Mouse (Mus musculus) myocyte (in vitro differentiated cells): ENCODE data around the gene Slc23a2. TPM values are rescaled to one million over a fixed set of nuclear protein-coding genes. Genes with fewer than 3 reads are reported as not detected.

Experiments
- H3K27me3 ChIP-seq: one replicate; pipeline ENCODE4 v1.6.1; 2011; ENCODE audit not compliant: control insufficient read depth, insufficient read depth, insufficient read length
- H3K36me3 ChIP-seq: one replicate; pipeline ENCODE4 v1.6.1; 2011; ENCODE audit not compliant: control insufficient read depth, insufficient read depth
- H3K4me2 ChIP-seq: one replicate; pipeline ENCODE4 v1.6.1; 2011; ENCODE audit warnings: low read depth, control low read depth
- H3K4me3 ChIP-seq: one replicate; pipeline ENCODE4 v1.5.1; 2011; ENCODE audit warnings: mild to moderate bottlenecking, control low read depth, moderate library complexity
- H3K79me2 ChIP-seq: one replicate; pipeline ENCODE4 v1.6.1; 2011; ENCODE audit not compliant: control insufficient read depth, insufficient read depth
- H3ac ChIP-seq: one replicate; pipeline ENCODE4 v1.6.1; 2011; ENCODE audit not compliant: control insufficient read depth, insufficient read length
- CEBPB ChIP-seq: IDR thresholded peaks from 2 replicates; pipeline ENCODE4 v1.6.1; 2011; ENCODE audit warnings: mild to moderate bottlenecking, moderate library complexity; ENCODE audit not compliant: poor library complexity, insufficient read depth, severe bottlenecking
- E2F4 ChIP-seq: IDR thresholded peaks from one replicate; pipeline ENCODE4 v1.6.1; 2011; ENCODE audit warnings: mild to moderate bottlenecking, control low read depth, moderate library complexity; ENCODE audit not compliant: insufficient read depth
- MAX ChIP-seq: IDR thresholded peaks from one replicate; pipeline ENCODE4 v1.6.1; 2011; ENCODE audit warnings: low read depth, mild to moderate bottlenecking, control low read depth
- MYOD1 ChIP-seq, 3 experiments: IDR thresholded peaks; one replicate each; pipeline ENCODE4 v1.6.1; 2011; ENCODE audit warnings: control low read depth in 2 of 3, low read depth in 2 of 3, mild to moderate bottlenecking in 2 of 3, moderate library complexity in 1 of 3; ENCODE audit not compliant: insufficient read length in 2 of 3, control insufficient read depth in 1 of 3
- MYOG ChIP-seq, 3 experiments: IDR thresholded peaks; one replicate each; pipeline ENCODE4 v1.6.1; 2011; ENCODE audit warnings: control low read depth in 2 of 3, low read depth in 2 of 3, mild to moderate bottlenecking in 2 of 3; ENCODE audit not compliant: insufficient read length in 2 of 3, control insufficient read depth in 1 of 3, insufficient read depth in 1 of 3
- POLR2A ChIP-seq: IDR thresholded peaks from one replicate; pipeline ENCODE4 v1.6.1; 2011; ENCODE audit warnings: low read depth, mild to moderate bottlenecking, control low read depth, moderate library complexity; ENCODE audit not compliant: insufficient read length
- POLR2AphosphoS2 ChIP-seq: IDR thresholded peaks from one replicate; pipeline ENCODE4 v1.6.1; 2011; ENCODE audit warnings: low read depth, control low read depth; ENCODE audit not compliant: insufficient read length
- REST ChIP-seq: IDR thresholded peaks from one replicate; pipeline ENCODE4 v1.6.1; 2011; ENCODE audit warnings: mild to moderate bottlenecking, control low read depth, moderate library complexity; ENCODE audit not compliant: insufficient read depth, insufficient read length
- SRF ChIP-seq: IDR thresholded peaks from one replicate; pipeline ENCODE4 v1.6.1; 2011; ENCODE audit warnings: low read depth; ENCODE audit not compliant: control insufficient read depth, insufficient read length
- TCF12 ChIP-seq: IDR thresholded peaks from one replicate; pipeline ENCODE4 v1.6.1; 2011; ENCODE audit warnings: mild to moderate bottlenecking, control low read depth; ENCODE audit not compliant: poor library complexity, insufficient read depth, severe bottlenecking
- TCF3 ChIP-seq: IDR thresholded peaks from one replicate; pipeline ENCODE4 v1.6.1; 2011; ENCODE audit warnings: low read depth, control low read depth; ENCODE audit not compliant: insufficient read length
- USF1 ChIP-seq: IDR thresholded peaks from one replicate; pipeline ENCODE4 v1.6.1; 2011; ENCODE audit warnings: low read depth, mild to moderate bottlenecking, control low read depth, moderate library complexity
- polyA plus RNA-seq: library from polyadenylated mRNA; unstranded; fragments of >200 nt; fragmentation: generic; extraction: Trizol; gene quantifications from one replicate; pipeline ENCODE4 v1.2.1, GENCODE M21; 2012; ENCODE audit warnings: missing spikeins

Gene Slc23a2
- polyA plus RNA-seq, 1 experiment: 14.5 TPM

- H3K4me3 ChIP-seq: no peak overlapping the region
- H3K79me2 ChIP-seq: no peaks in the 10 kb centered on the region
- no peaks in the 10 kb centered on the region for H3K36me3 ChIP-seq
- no peak for TF ChIP-seq POLR2AphosphoS2
- peak; percentile 10 to 80 (median 38) for TF ChIP-seq MYOG (IDR thresholded peaks at IDR 0.05; ENCODE audit: control insufficient read depth in 1 of 3, insufficient read depth in 1 of 3, insufficient read length in 2 of 3, low read depth in 2 of 3)
- TF ChIP-seq MYOD1 (IDR thresholded peaks at IDR 0.05; ENCODE audit: control insufficient read depth in 1 of 3, insufficient read length in 2 of 3, low read depth in 2 of 3): peak in 2 of 3 experiments; percentile 41 to 83
- no peak for TF ChIP-seq CEBPB
- no peaks in the 10 kb centered on the region for H3K27me3 ChIP-seq
- no peak overlapping the region for H3ac ChIP-seq
- H3K4me2 ChIP-seq: no peak overlapping the region
Measured at GRCm38 (mm10) chr2:132020991-132021541, 123.8 kb downstream of the Slc23a2 start.

- no peak overlapping the region for H3K4me3 ChIP-seq
- H3ac ChIP-seq: no peak overlapping the region
- H3K79me2 ChIP-seq: no peaks in the 10 kb centered on the region
- H3K36me3 ChIP-seq: no peaks in the 10 kb centered on the region
- no peak overlapping the region for H3K4me2 ChIP-seq
- H3K27me3 ChIP-seq: no peaks in the 10 kb centered on the region
- TF ChIP-seq REST: no peak
- TF ChIP-seq SRF: no peak
- TF ChIP-seq E2F4: no peak
- TF ChIP-seq MAX: no peak
- TF ChIP-seq TCF12: no peak
- TF ChIP-seq POLR2A: no peak
- no peak for TF ChIP-seq USF1
- TF ChIP-seq MYOG (IDR thresholded peaks at IDR 0.05; ENCODE audit: control insufficient read depth in 1 of 3, insufficient read depth in 1 of 3, insufficient read length in 2 of 3, low read depth in 2 of 3): no peak
- no peak for TF ChIP-seq POLR2AphosphoS2
- TF ChIP-seq TCF3: no peak
Measured at GRCm38 (mm10) chr2:132020420-132020819, 124.5 kb downstream of the Slc23a2 start.

GRCm38 (mm10) chr2:132019372-132019811 lies 125.5 kb downstream of the Slc23a2 start:
- H3K4me3 ChIP-seq: no peak overlapping the region

GRCm38 (mm10) chr2:132018156-132018555 lies 126.8 kb downstream of the Slc23a2 start:
- no peaks in the 10 kb centered on the region for H3K79me2 ChIP-seq
- no peak overlapping the region for H3K4me2 ChIP-seq
- H3K36me3 ChIP-seq: no peaks in the 10 kb centered on the region
- no peak overlapping the region for H3ac ChIP-seq
- no peak overlapping the region for H3K4me3 ChIP-seq
- no peaks in the 10 kb centered on the region for H3K27me3 ChIP-seq
- TF ChIP-seq MYOD1 (IDR thresholded peaks at IDR 0.05; ENCODE audit: control insufficient read depth in 1 of 3, insufficient read length in 2 of 3, low read depth in 2 of 3) (no peak), CEBPB (no peak)

More at GRCm38 (mm10) chr2:132019372-132019811, 125.5 kb downstream of the Slc23a2 start:
- TF ChIP-seq POLR2A (no peak), MAX (no peak), MYOG (IDR thresholded peaks at IDR 0.05; ENCODE audit: control insufficient read depth in 1 of 3, insufficient read depth in 1 of 3, insufficient read length in 2 of 3, low read depth in 2 of 3) (no peak)
- Histone ChIP-seq H3K27me3 (no peaks in the 10 kb centered on the region), H3ac (no peak overlapping the region), H3K79me2 (no peaks in the 10 kb centered on the region), H3K36me3 (no peaks in the 10 kb centered on the region), H3K4me2 (no peak overlapping the region)

- Histone ChIP-seq H3ac (no peak overlapping the region), H3K36me3 (no peaks in the 10 kb centered on the region), H3K4me3 (no peak overlapping the region), H3K79me2 (no peaks in the 10 kb centered on the region), H3K4me2 (peak overlapping the region; percentile 53), H3K27me3 (no peaks in the 10 kb centered on the region)
- no peak for TF ChIP-seq TCF12
- peak in 2 of 3 experiments; percentile 76 to 81 for TF ChIP-seq MYOG (IDR thresholded peaks at IDR 0.05; ENCODE audit: control insufficient read depth in 1 of 3, insufficient read depth in 1 of 3, insufficient read length in 2 of 3, low read depth in 2 of 3)
- no peak for TF ChIP-seq CEBPB
- TF ChIP-seq MYOD1 (IDR thresholded peaks at IDR 0.05; ENCODE audit: control insufficient read depth in 1 of 3, insufficient read length in 2 of 3, low read depth in 2 of 3): peak; percentile 19 to 79 (median 48)
Measured at GRCm38 (mm10) chr2:132017611-132018010, 127.3 kb downstream of the Slc23a2 start.

GRCm38 (mm10) chr2:132016034-132016433 lies 128.9 kb downstream of the Slc23a2 start:
- Histone ChIP-seq H3K79me2 (no peaks in the 10 kb centered on the region), H3K36me3 (no peaks in the 10 kb centered on the region), H3ac (no peak overlapping the region), H3K27me3 (no peaks in the 10 kb centered on the region), H3K4me2 (no peak overlapping the region), H3K4me3 (no peak overlapping the region)
- TF ChIP-seq TCF12 (no peak), MYOG (IDR thresholded peaks at IDR 0.05; ENCODE audit: control insufficient read depth in 1 of 3, insufficient read depth in 1 of 3, insufficient read length in 2 of 3, low read depth in 2 of 3) (no peak), POLR2A (no peak), MAX (no peak), CEBPB (no peak), MYOD1 (IDR thresholded peaks at IDR 0.05; ENCODE audit: control insufficient read depth in 1 of 3, insufficient read length in 2 of 3, low read depth in 2 of 3) (no peak), SRF (no peak), REST (no peak), USF1 (no peak), E2F4 (no peak), TCF3 (no peak)
